Mouse (Mus musculus): ENCODE data around the gene R3hdml. TPM values are rescaled to one million over a fixed set of nuclear protein-coding genes. Genes with fewer than 3 reads are reported as not detected.

The R3hdml gene
- polyA plus RNA-seq, 1 experiment, result 0.35 TPM

DNA sequence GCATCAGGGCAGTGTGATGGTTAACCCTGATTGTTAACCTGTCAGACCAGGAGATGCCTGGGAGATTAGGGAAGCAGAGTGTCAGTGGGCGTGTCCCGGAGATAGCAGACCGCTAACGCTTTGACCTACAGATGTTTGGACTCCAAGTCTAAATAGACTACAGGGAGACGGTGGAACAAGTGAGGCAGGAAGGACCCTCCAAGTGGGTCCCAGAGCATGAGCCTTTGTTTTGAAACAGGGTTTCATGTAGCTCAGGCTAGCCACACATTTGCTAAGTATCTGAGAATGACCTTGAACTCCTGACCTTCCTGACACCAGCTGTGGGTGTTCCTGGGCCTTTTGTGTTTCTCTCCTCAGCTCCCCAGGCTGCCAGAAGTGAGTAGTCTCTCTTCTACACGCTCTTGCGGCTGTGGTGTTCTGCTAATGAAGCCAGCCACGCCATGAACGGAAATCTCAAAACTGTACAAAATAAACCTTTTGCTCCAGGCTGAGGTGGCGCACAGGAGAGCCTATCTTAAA, 28.8 kb upstream of the R3hdml start:
- WGBS, result 78% methylated on average over 10 of the region's 10 CpGs
- no peaks in the 10 kb centered on the region for H3K4me1 ChIP-seq (replicated peaks; ENCODE audit: control insufficient read depth, insufficient read depth, low read length)
- TF ChIP-seq POLR2A (IDR thresholded peaks at IDR 0.05; ENCODE audit: control insufficient read depth, extremely low read depth, insufficient read depth, low read length, poor library complexity), result no peak
- no peaks in the 10 kb centered on the region for H3K27me3 ChIP-seq (ENCODE audit: control insufficient read depth, insufficient read depth, low read length)
- H3K36me3 ChIP-seq (ENCODE audit: control insufficient read depth, insufficient read depth, low read length), result no peaks in the 10 kb centered on the region
- DNase-seq, result no peak
- H3K4me3 ChIP-seq (ENCODE audit: control insufficient read depth, insufficient read depth, low read length), result no peak overlapping the region
- H3K27ac ChIP-seq (ENCODE audit: control insufficient read depth, insufficient read depth, low read length), result no peak overlapping the region

GRCm38 (mm10) chr2:163463998-163464397, 28.1 kb upstream of the R3hdml start:
- Histone ChIP-seq H3K4me1 (replicated peaks; ENCODE audit: control insufficient read depth, insufficient read depth, low read length) (no peaks in the 10 kb centered on the region), H3K27me3 (ENCODE audit: control insufficient read depth, insufficient read depth, low read length) (no peaks in the 10 kb centered on the region), H3K27ac (ENCODE audit: control insufficient read depth, insufficient read depth, low read length) (no peak overlapping the region), H3K36me3 (ENCODE audit: control insufficient read depth, insufficient read depth, low read length) (no peaks in the 10 kb centered on the region), H3K4me3 (ENCODE audit: control insufficient read depth, insufficient read depth, low read length) (no peak overlapping the region)
- 85% methylated on average over 4 of the region's 4 CpGs for WGBS
- DNase-seq, result no peak
- TF ChIP-seq POLR2A (IDR thresholded peaks at IDR 0.05; ENCODE audit: control insufficient read depth, extremely low read depth, insufficient read depth, low read length, poor library complexity) (no peak), CTCF (IDR thresholded peaks at IDR 0.05; ENCODE audit: borderline replicate concordance, control insufficient read depth, extremely low read depth, insufficient read depth, low read length, poor library complexity) (no peak)

- Histone ChIP-seq H3K27me3 (ENCODE audit: control insufficient read depth, insufficient read depth, low read length) (no peaks in the 10 kb centered on the region), H3K27ac (ENCODE audit: control insufficient read depth, insufficient read depth, low read length) (no peak overlapping the region), H3K36me3 (ENCODE audit: control insufficient read depth, insufficient read depth, low read length) (no peaks in the 10 kb centered on the region), H3K4me1 (replicated peaks; ENCODE audit: control insufficient read depth, insufficient read depth, low read length) (no peaks in the 10 kb centered on the region), H3K4me3 (ENCODE audit: control insufficient read depth, insufficient read depth, low read length) (no peak overlapping the region)
- WGBS, result 87% methylated on average over 6 of the region's 6 CpGs
- TF ChIP-seq CTCF (IDR thresholded peaks at IDR 0.05; ENCODE audit: borderline replicate concordance, control insufficient read depth, extremely low read depth, insufficient read depth, low read length, poor library complexity), result no peak
- no peak for TF ChIP-seq POLR2A (IDR thresholded peaks at IDR 0.05; ENCODE audit: control insufficient read depth, extremely low read depth, insufficient read depth, low read length, poor library complexity)
- no peak for DNase-seq
These were observed 27.6 kb upstream of the R3hdml start for GRCm38 (mm10) chr2:163464562-163464961.

- Histone ChIP-seq H3K27ac (ENCODE audit: control insufficient read depth, insufficient read depth, low read length) (no peak overlapping the region), H3K4me1 (replicated peaks; ENCODE audit: control insufficient read depth, insufficient read depth, low read length) (peaks cover 6% of the 10 kb centered on the region; the same call in 1 of the 2 replicates), H3K4me3 (ENCODE audit: control insufficient read depth, insufficient read depth, low read length) (no peak overlapping the region), H3K36me3 (ENCODE audit: control insufficient read depth, insufficient read depth, low read length) (no peaks in the 10 kb centered on the region), H3K27me3 (ENCODE audit: control insufficient read depth, insufficient read depth, low read length) (no peaks in the 10 kb centered on the region)
- 75% methylated on average over 8 of the region's 8 CpGs for WGBS
- DNase-seq, result no peak
- no peak for TF ChIP-seq POLR2A (IDR thresholded peaks at IDR 0.05; ENCODE audit: control insufficient read depth, extremely low read depth, insufficient read depth, low read length, poor library complexity)
These were observed 25.3 kb upstream of the R3hdml start for GRCm38 (mm10) chr2:163466771-163467170.

- Histone ChIP-seq H3K4me3 (ENCODE audit: control insufficient read depth, insufficient read depth, low read length) (no peak overlapping the region), H3K27me3 (ENCODE audit: control insufficient read depth, insufficient read depth, low read length) (no peaks in the 10 kb centered on the region), H3K36me3 (ENCODE audit: control insufficient read depth, insufficient read depth, low read length) (no peaks in the 10 kb centered on the region), H3K27ac (ENCODE audit: control insufficient read depth, insufficient read depth, low read length) (no peak overlapping the region), H3K4me1 (replicated peaks; ENCODE audit: control insufficient read depth, insufficient read depth, low read length) (peaks cover 8% of the 10 kb centered on the region; the same call in 1 of the 2 replicates)
- 97% methylated on average over 6 of the region's 6 CpGs for WGBS
- no peak for TF ChIP-seq POLR2A (IDR thresholded peaks at IDR 0.05; ENCODE audit: control insufficient read depth, extremely low read depth, insufficient read depth, low read length, poor library complexity)
- no peak for DNase-seq
These were observed 24.5 kb upstream of the R3hdml start for GRCm38 (mm10) chr2:163467585-163467984.

- no peaks in the 10 kb centered on the region for H3K27me3 ChIP-seq (ENCODE audit: control insufficient read depth, insufficient read depth, low read length)
- H3K4me1 ChIP-seq (replicated peaks; ENCODE audit: control insufficient read depth, insufficient read depth, low read length), result peaks cover 8% of the 10 kb centered on the region; the same call in 1 of the 2 replicates
- H3K27ac ChIP-seq (ENCODE audit: control insufficient read depth, insufficient read depth, low read length), result no peak overlapping the region
- no peak overlapping the region for H3K4me3 ChIP-seq (ENCODE audit: control insufficient read depth, insufficient read depth, low read length)
- DNase-seq, result no peak
- no peaks in the 10 kb centered on the region for H3K36me3 ChIP-seq (ENCODE audit: control insufficient read depth, insufficient read depth, low read length)
- no peak for TF ChIP-seq POLR2A (IDR thresholded peaks at IDR 0.05; ENCODE audit: control insufficient read depth, extremely low read depth, insufficient read depth, low read length, poor library complexity)
- TF ChIP-seq CTCF (IDR thresholded peaks at IDR 0.05; ENCODE audit: borderline replicate concordance, control insufficient read depth, extremely low read depth, insufficient read depth, low read length, poor library complexity), result no peak
- 96% methylated on average over 6 of the region's 6 CpGs for WGBS
These were observed 23.3 kb upstream of the R3hdml start for GRCm38 (mm10) chr2:163468866-163469265.

GRCm38 (mm10) chr2:163469711-163470110, 22.4 kb upstream of the R3hdml start:
- Histone ChIP-seq H3K27ac (ENCODE audit: control insufficient read depth, insufficient read depth, low read length) (no peak overlapping the region), H3K36me3 (ENCODE audit: control insufficient read depth, insufficient read depth, low read length) (no peaks in the 10 kb centered on the region), H3K4me3 (ENCODE audit: control insufficient read depth, insufficient read depth, low read length) (no peak overlapping the region), H3K27me3 (ENCODE audit: control insufficient read depth, insufficient read depth, low read length) (no peaks in the 10 kb centered on the region), H3K4me1 (replicated peaks; ENCODE audit: control insufficient read depth, insufficient read depth, low read length) (peaks cover 8% of the 10 kb centered on the region; the same call in 1 of the 2 replicates)
- TF ChIP-seq POLR2A (IDR thresholded peaks at IDR 0.05; ENCODE audit: control insufficient read depth, extremely low read depth, insufficient read depth, low read length, poor library complexity), result no peak
- no peak for DNase-seq
- WGBS, result 95% methylated on average over 15 of the region's 15 CpGs

All from thymus, adult 2 months (tissue).